Mouse (Mus musculus) ovary, postnatal 14 days (tissue): ENCODE measurements around the gene Coq8a.
A peak's percentile ranks its signal among the peaks of the same experiment; 100 is the strongest.

Source experiments
- DNase-seq: peaks from one replicate; pipeline ENCODE4 v3.0.0; 2022; ENCODE audit warnings: low spot score

The Coq8a gene

GRCm38 (mm10) chr1:180198959-180199714, at the start of gene Coq8a:
Gene Coq8a (minus strand): TSS chr1:180199602.
- no peak for DNase-seq

- no peak for DNase-seq
These were observed 49.3 kb upstream of the Coq8a start for GRCm38 (mm10) chr1:180248593-180249146.

- DNase-seq: no peak
These were observed 48.5 kb upstream of the Coq8a start for GRCm38 (mm10) chr1:180247901-180248300.

- DNase-seq: no peak
These were observed 46.5 kb upstream of the Coq8a start for GRCm38 (mm10) chr1:180245741-180246507.

GRCm38 (mm10) chr1:180231729-180232128, 32.3 kb upstream of the Coq8a start:
- DNase-seq: no peak

GRCm38 (mm10) chr1:180230580-180230979, 31.2 kb upstream of the Coq8a start:
- no peak for DNase-seq

- DNase-seq: no peak
These were observed 30.5 kb upstream of the Coq8a start for GRCm38 (mm10) chr1:180229906-180230305.

GRCm38 (mm10) chr1:180228854-180229253, 29.5 kb upstream of the Coq8a start:
- no peak for DNase-seq

- no peak for DNase-seq
These were observed 27.4 kb upstream of the Coq8a start for GRCm38 (mm10) chr1:180226766-180227165.

- DNase-seq: no peak
These were observed 26.9 kb upstream of the Coq8a start for GRCm38 (mm10) chr1:180226221-180226713.

- peak; percentile 36 for DNase-seq
These were observed 26.3 kb upstream of the Coq8a start for GRCm38 (mm10) chr1:180225500-180226220.

- DNase-seq: no peak
These were observed 22.6 kb upstream of the Coq8a start for GRCm38 (mm10) chr1:180222007-180222406.

- DNase-seq: no peak
These were observed 21.6 kb upstream of the Coq8a start for GRCm38 (mm10) chr1:180220791-180221542.

- no peak for DNase-seq
These were observed 17.3 kb upstream of the Coq8a start for GRCm38 (mm10) chr1:180216541-180217276.

GRCm38 (mm10) chr1:180215044-180215443, 15.6 kb upstream of the Coq8a start:
- peak; percentile 51 for DNase-seq

GRCm38 (mm10) chr1:180212911-180213310, 13.5 kb upstream of the Coq8a start:
- DNase-seq: no peak

- no peak for DNase-seq
These were observed 11.4 kb upstream of the Coq8a start for GRCm38 (mm10) chr1:180210781-180211271.

- no peak for DNase-seq
These were observed 10.6 kb upstream of the Coq8a start for GRCm38 (mm10) chr1:180210031-180210432.

- DNase-seq: no peak
These were observed 9.0 kb upstream of the Coq8a start for GRCm38 (mm10) chr1:180208370-180208769.

GRCm38 (mm10) chr1:180200722-180201121, 1.3 kb upstream of the Coq8a start:
- DNase-seq: no peak

- DNase-seq: no peak
These were observed 281 bp upstream of the Coq8a start for GRCm38 (mm10) chr1:180199715-180200050.
